Mouse (Mus musculus) stomach, embryonic 14.5 days (tissue): ENCODE data around the gene Nr2f2. TPM values are rescaled to one million over a fixed set of nuclear protein-coding genes. Genes with fewer than 3 reads are reported as not detected.

Experiments
- ATAC-seq: fragments of 200-750 bp; cut with Nextera tagmentation; 2 replicates; pipeline ENCODE4 v1.8.0; 2017; ENCODE audit warnings: low read depth, moderate TSS enrichment; ENCODE audit not compliant: insufficient number of reproducible peaks, insufficient read depth, low FRiP score
- H3K27ac ChIP-seq: fragments of 300-500 bp; sonication (generic); 2 replicates; pipeline ENCODE4 v1.5.1; 2014; ENCODE audit warnings: mild to moderate bottlenecking, low read length, moderate library complexity, mixed read lengths
- H3K27me3 ChIP-seq: fragments of 300-500 bp; sonication (generic); 2 replicates; pipeline ENCODE4 v1.6.1; 2014; ENCODE audit warnings: low read length, control low read depth, mixed read lengths; ENCODE audit not compliant: control insufficient read depth, insufficient read depth
- H3K36me3 ChIP-seq: fragments of 300-500 bp; sonication (generic); 2 replicates; pipeline ENCODE4 v1.6.1; 2014; ENCODE audit warnings: mild to moderate bottlenecking, control low read depth, low read length, moderate library complexity, mixed read lengths; ENCODE audit not compliant: control insufficient read depth, insufficient read depth
- H3K4me1 ChIP-seq: fragments of 300-500 bp; sonication (generic); 2 replicates; pipeline ENCODE4 v1.6.1; 2014; ENCODE audit warnings: low read length, control low read depth, mixed read lengths; ENCODE audit not compliant: control insufficient read depth, insufficient read depth
- H3K4me2 ChIP-seq: fragments of 300-500 bp; sonication (generic); replicated peaks from 2 replicates; pipeline ENCODE4 v1.6.1; 2014; ENCODE audit warnings: low read depth, low read length, control low read depth
- H3K4me3 ChIP-seq: fragments of 300-500 bp; sonication (generic); 2 replicates; pipeline ENCODE4 v1.5.1; 2014; ENCODE audit warnings: low read depth, low read length, control low read depth
- H3K9ac ChIP-seq: fragments of 300-500 bp; sonication (generic); replicated peaks from 2 replicates; pipeline ENCODE4 v1.6.1; 2014; ENCODE audit warnings: low read depth, mild to moderate bottlenecking, control low read depth, low read length, moderate library complexity, mixed read lengths
- H3K9me3 ChIP-seq: fragments of 300-500 bp; sonication (generic); 2 replicates; pipeline ENCODE4 v1.6.1; 2016; ENCODE audit warnings: low read depth, low read length, control low read depth; ENCODE audit not compliant: control insufficient read depth
- WGBS: fragments of 180-500 bp; shearing (Covaris S2); extraction: QIAGEN DNeasy Blood & Tissue Kit; methylation state at CpG from one replicate; pipeline ENCODE4 v1.1.7; 2014; 5-methylcytosine and 5-hydroxymethylcytosine counted together
- polyA plus RNA-seq: library from polyadenylated mRNA; unstranded; fragments of >200 nt; fragmentation: Nextera tagmentation; extraction: Ambion mirVana; gene quantifications from 2 replicates; pipeline ENCODE4 v1.2.1, GENCODE M21; 2014

The Nr2f2 gene
- polyA plus RNA-seq, 1 experiment from 2014 or later, result 111 TPM

DNA sequence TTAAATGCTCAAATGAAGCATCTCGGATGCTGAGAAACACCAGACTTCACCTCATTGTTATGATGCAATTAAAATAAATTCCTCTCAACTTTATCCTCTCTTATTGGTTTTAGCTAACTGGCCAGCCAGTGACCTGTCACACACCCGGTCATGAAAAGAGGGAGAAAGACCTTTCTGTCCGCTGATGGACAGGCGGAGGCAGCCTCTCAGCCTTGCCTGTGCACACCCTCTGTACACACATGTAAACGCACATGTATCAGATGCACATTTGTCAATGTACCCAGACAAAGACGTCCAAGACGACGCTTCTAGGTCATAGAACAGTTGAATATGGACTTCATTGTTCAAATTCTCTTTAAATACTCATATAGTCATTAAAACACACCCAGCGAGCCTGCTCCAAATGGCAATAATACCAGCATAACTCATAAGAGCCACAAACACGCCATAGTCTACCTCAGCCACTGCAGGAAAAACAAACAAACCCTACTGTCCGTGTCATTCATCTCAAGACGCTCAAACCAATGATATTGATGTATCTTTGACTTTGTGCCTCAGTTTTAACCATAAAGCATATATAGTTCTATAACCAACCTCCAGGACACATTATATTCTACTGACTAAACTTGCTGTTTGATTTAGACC is 3.9 kb downstream of the Nr2f2 start:
- ATAC-seq, result no peak
- Histone ChIP-seq H3K27ac (peak overlapping the region; percentile 91; the same call in 1 of the 2 replicates), H3K4me2 (peak overlapping the region; percentile 82), H3K4me3 (peak overlapping the region; percentile 90), H3K4me1 (no peaks in the 10 kb centered on the region), H3K9me3 (no peaks in the 10 kb centered on the region), H3K9ac (peak overlapping the region; percentile 100), H3K36me3 (peaks cover 5% of the 10 kb centered on the region), H3K27me3 (no peaks in the 10 kb centered on the region)
- 7% methylated on average over 12 of the region's 12 CpGs for WGBS

DNA sequence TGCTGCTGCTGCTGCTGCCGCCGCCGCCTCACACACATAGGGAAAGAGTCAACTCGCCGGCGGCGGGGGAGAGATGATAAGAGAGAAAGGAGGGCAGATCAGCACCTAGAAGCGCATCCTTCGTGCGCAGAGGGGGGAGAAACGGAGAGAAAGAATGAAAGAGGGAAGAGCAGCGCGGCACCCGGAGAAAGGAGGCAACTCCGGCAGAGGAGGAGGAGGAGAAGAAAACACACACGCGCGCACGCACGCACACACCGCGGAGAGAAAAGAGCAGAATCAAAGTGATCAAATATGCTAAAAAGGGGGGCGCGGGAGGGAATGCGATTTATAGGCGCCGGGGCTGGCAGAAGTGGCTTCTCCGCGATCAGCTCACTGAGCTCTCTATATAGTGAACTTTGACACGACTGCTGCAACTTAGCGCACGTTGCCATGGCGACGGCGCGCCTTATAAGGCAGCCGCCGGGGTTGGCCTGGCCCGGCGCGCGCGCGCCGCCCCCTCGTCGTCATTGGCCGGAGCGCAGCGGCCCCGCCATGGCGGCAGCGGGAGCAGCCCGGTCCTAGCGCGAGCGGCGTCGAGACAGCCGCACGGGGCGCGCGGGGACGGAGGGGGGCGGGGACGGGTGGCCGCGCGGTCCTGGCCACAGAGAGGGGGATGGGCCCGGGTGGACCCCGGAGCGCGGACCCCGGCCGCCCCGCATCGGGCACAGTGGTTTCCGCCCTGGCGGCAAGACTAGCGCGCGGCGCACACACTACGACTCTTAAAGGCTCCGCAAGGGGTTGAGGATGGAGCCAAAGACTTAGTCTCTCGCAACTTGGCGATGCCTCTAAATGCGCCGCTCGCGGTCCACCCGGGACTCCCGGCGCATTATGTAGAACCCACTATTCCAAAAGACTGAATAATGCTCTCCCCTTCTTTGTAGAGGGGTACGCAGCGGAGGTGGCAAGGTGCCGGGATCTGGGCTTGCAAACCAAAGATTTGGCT is 4.9 kb downstream of the Nr2f2 start:
- Histone ChIP-seq H3K9me3 (no peaks in the 10 kb centered on the region), H3K4me3 (peak overlapping the region; percentile 90), H3K4me1 (no peaks in the 10 kb centered on the region), H3K4me2 (peak overlapping the region; percentile 82), H3K27ac (peak overlapping the region; percentile 100), H3K36me3 (peaks cover 15% of the 10 kb centered on the region), H3K9ac (peak overlapping the region; percentile 100), H3K27me3 (no peaks in the 10 kb centered on the region)
- under 1% methylated on average over 94 of the region's 98 CpGs for WGBS
- peak; percentile 91 for ATAC-seq

DNA sequence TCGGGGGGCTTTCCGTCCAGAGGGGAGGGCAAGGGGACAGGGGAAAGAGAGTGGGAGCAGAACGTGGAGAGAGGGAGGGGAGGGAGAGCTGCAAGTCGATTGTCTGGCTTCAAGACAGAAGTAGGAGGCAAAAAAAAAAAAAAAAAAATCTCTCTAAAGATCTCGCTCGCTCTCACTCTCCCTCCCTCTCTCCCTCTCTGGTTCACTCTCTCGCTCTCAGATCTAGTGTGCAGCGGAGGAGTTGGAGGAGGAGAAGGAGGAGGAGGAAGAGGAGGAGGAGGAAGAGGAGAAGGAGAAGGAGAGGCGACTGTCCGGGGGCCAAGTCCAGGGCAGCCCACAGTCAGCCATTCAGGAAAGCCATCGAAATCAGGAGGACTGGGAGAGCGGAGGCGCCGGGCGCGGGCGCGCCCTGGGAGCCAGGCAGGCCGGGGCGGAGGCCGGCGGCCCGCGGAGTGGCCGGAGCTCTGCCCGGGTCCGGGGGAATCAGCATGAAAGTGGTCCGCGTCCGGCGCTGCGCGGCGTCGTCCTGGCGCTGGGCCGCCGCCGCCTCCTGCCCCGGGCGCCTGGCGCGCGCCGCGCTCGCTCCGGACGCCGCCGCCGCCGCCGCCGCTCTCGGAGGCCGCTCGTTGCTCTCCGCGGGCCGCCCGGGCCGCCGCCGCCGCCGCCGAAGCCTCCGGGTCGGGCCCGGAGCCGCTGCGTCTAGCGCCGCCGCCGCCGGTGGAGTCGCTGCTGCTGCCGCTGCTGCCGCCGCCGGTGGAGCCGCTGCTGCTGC is 5.7 kb downstream of the Nr2f2 start:
- Histone ChIP-seq H3K4me3 (peak overlapping the region; percentile 90), H3K27ac (peak overlapping the region; percentile 100), H3K4me2 (peak overlapping the region; percentile 82), H3K36me3 (peaks cover 21% of the 10 kb centered on the region), H3K4me1 (no peaks in the 10 kb centered on the region), H3K9me3 (no peaks in the 10 kb centered on the region), H3K27me3 (no peaks in the 10 kb centered on the region), H3K9ac (peak overlapping the region; percentile 100)
- WGBS, result 0% methylated on average over 39 of the region's 84 CpGs
- no peak for ATAC-seq

DNA sequence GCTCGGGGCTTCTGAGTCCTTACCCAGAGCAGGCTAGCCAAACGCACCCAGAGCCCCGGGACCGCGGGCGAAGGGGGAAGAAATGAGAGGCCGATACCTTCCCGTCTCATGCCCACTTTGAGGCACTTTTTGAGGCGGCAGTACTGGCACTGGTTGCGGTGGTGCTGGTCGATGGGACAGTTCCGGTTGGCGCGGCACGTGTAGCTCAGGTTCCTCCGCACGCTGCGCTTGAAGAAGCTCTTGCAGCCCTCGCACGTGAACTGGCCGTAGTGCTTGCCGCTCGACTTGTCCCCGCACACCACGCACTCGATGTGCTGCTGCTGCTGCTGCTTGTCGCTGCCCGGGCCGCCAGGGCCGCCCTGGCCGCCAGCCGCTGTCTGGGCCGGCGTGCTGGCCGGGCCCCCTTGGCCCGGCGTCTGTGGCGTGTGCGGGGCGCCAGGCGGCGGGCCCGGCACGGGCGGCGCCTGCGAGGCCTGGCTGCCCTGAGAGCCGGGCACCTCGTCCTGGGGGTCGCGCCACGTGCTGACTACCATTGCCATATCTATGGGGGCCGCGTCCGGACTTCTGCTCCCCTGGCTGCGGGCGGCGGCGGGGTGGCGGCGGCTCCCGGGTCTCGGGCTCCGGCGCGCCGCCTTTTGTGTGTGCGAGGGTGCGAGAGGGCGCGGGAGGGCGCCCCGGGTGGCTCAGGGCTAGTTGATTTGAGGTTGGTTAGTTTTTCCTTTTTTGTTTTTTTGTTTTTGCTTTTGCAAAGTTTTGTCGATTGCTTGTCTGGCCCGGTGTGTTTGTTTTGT is 6.5 kb downstream of the Nr2f2 start:
- peak overlapping the region; percentile 82 for H3K4me2 ChIP-seq
- no peaks in the 10 kb centered on the region for H3K9me3 ChIP-seq
- peak overlapping the region; percentile 100 for H3K27ac ChIP-seq
- peak overlapping the region; percentile 90 for H3K4me3 ChIP-seq
- H3K36me3 ChIP-seq, result peaks cover 27% of the 10 kb centered on the region
- no peaks in the 10 kb centered on the region for H3K4me1 ChIP-seq
- no peak for ATAC-seq
- H3K27me3 ChIP-seq, result no peaks in the 10 kb centered on the region
- H3K9ac ChIP-seq, result peak overlapping the region; percentile 100
- WGBS, result under 1% methylated on average over 68 of the region's 75 CpGs

DNA sequence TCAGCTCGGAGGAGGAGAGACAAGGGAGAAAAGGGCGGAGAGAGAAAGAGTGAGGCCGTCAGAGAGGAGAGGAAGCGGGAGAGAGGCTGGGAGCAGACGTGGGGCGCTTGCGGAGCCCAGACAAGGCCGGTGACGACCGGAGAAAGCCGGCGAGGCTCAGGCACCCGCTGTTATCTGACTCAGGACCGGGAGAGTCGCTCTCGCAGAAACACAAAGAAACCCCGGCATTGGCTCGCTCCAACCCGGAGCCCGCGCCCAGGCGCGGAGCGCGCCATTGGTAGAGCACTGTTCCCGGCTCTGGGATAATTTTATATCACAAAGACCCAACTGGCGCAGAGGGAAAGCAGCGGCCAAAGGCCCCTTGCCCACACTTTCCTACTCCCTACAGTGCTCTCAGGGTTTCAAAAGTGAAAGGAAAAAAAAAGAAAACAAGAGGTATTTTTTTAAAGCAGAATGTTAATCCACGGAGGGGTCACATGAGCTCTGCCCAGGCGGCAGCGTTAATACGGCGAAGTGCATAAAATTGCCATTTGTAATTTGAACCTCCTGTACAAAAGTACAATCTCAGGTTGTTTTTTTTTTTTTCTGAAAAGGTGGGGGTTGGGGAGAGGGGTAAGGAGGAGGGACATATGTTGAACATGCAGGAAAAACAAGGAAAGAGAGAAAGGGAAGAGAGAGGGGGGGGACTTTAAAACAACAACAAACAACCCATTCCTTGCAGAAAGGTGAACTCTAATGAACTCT is 7.5 kb downstream of the Nr2f2 start:
- under 1% methylated on average over 33 of the region's 33 CpGs for WGBS
- H3K27me3 ChIP-seq, result no peaks in the 10 kb centered on the region
- H3K36me3 ChIP-seq, result peaks cover 27% of the 10 kb centered on the region
- H3K9me3 ChIP-seq, result no peaks in the 10 kb centered on the region
- peak overlapping the region; percentile 90 for H3K4me3 ChIP-seq
- H3K4me2 ChIP-seq, result peak overlapping the region; percentile 82
- peak overlapping the region; percentile 100 for H3K27ac ChIP-seq
- no peak for ATAC-seq
- H3K4me1 ChIP-seq, result no peaks in the 10 kb centered on the region
- peak overlapping the region; percentile 100 for H3K9ac ChIP-seq

DNA sequence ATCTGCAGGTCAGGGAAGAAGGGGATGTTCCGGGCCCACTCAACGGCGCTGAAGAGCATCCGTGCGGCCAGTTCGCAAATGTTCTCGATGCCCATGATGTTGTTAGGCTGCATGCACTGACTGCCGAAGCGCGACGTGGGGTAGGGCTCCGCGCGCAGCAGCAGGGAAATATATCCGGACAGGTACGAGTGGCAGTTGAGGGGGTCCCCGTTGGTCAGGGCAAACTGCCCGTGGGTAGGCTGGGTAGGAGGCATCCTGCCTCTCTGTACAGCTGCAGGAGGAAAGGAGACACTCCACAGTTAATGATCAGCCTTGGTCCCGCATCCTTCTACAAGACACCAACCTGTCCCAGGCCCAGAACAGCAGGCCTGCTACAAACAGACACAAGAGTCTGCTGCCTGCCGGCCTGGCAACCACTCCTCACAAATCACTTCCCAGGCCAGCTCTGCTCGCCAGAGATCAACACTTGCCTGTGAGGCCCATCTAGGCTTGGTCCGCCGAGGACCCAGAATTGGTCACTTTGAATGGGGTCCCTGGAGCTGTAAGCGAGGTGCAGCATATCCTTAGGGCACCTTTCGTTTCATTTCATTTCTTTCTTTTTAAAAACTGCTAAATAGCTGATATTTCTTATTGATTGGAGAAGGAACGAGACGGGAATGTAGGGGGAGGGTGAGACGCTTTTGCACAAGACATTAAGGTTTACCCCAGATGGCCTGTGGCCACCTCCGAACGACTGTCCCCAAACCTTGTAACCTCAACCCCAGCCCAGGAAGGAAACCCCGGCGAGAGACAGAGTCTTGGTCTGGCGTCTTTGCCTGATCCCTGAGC is 8.3 kb downstream of the Nr2f2 start:
- Histone ChIP-seq H3K9me3 (no peaks in the 10 kb centered on the region), H3K4me2 (peak overlapping the region; percentile 82), H3K36me3 (peaks cover 27% of the 10 kb centered on the region), H3K27me3 (no peaks in the 10 kb centered on the region), H3K27ac (peak overlapping the region; percentile 100), H3K4me3 (peak overlapping the region; percentile 90), H3K4me1 (no peaks in the 10 kb centered on the region), H3K9ac (peak overlapping the region; percentile 100)
- 3% methylated on average over 33 of the region's 33 CpGs for WGBS
- no peak for ATAC-seq

DNA sequence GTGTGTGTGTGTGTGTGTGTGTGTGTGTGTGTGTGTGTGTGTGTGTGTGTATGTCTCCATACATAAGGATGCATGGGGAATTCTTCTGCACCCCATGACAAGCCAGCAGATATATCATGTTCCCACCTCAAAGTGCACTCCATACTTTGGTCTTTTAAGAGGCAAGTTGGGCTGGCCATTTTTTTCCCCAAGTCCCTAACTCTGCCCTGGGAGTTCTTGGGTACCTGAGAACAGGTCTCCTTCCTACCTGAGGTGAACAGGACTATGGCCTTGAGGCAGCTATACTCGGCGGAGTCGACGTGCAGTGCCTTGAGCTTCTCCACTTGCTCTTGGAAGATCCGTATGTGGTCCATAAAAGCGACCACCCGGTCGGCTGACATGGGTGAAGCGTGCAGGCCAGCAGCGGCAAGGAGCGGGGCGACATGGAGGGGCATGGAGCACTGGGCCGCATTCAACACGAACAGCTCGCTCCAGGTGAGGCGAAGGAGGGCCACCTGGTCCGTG is 9.0 kb downstream of the Nr2f2 start:
- no peaks in the 10 kb centered on the region for H3K9me3 ChIP-seq
- H3K27ac ChIP-seq, result peak overlapping the region; percentile 100
- peak overlapping the region; percentile 82 for H3K4me2 ChIP-seq
- H3K9ac ChIP-seq, result peak overlapping the region; percentile 100
- peaks cover 27% of the 10 kb centered on the region for H3K36me3 ChIP-seq
- WGBS, result 6% methylated on average over 17 of the region's 17 CpGs
- peak overlapping the region; percentile 90 for H3K4me3 ChIP-seq
- no peak for ATAC-seq
- no peaks in the 10 kb centered on the region for H3K27me3 ChIP-seq
- no peaks in the 10 kb centered on the region for H3K4me1 ChIP-seq
